11 mouse cellular contexts compared by ENCODE assay signal in the genomic region with DNA sequence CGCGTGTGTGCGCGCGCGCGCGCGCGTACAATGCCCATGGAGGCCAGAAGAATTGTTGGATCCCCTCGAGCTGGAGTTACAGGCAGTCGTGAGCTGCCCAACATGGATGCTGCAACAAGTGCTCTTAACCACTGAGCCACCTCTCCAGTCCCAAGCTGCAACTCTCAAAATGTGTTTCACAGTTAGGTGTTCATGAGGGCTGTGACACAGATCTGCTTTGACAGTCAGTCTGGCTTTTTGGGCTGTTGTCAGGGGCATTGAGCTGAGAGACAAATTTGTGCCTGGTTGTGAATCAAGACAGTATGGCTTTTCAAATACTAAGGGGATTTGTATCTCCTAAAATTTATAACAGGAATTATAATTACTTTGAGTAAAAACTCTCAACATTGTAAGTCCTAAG.
A peak's percentile ranks its signal among the peaks of the same experiment; 100 is the strongest.
DNase-seq lines count a peak whose midpoint lies in the region; ATAC-seq and TF ChIP-seq lines count a peak whose summit lies in the region.
"Had no signal": no experiment of that assay in that cellular context is flagged by ENCODE, and none has a peak within 500 bp of the region (broad histone marks: within the 10 kb centered on the region; RNA-seq: fewer than 3 reads in every experiment).

No protein-coding gene starts in this region.

- WGBS in heart, embryonic 16.5 days, result 85% methylated on average over 12 of the region's 12 CpGs
- WGBS in lung, postnatal 0 days, result 80% methylated on average over 12 of the region's 12 CpGs
- WGBS in forebrain, postnatal 0 days, result 73% methylated on average over 12 of the region's 12 CpGs
- WGBS in olfactory bulb, adult 2 months, result 76% methylated on average over 12 of the region's 12 CpGs

- ATAC-seq in heart, embryonic 16.5 days (replicated peaks; ENCODE audit: extremely low read depth, insufficient read depth, low FRiP score), result no peak
- ATAC-seq in lung, postnatal 0 days, result no peak
- ATAC-seq in forebrain, postnatal 0 days, result no peak

- peak overlapping the region; percentile 52; the same call in 1 of the 2 replicates for H3K9ac ChIP-seq in heart, embryonic 16.5 days (ENCODE audit: low read length)
- H3K9ac ChIP-seq in lung, postnatal 0 days (replicated peaks; ENCODE audit: low read depth), result no peak overlapping the region
- no peak overlapping the region for H3K9ac ChIP-seq in forebrain, postnatal 0 days

- H3K27me3 ChIP-seq in heart, embryonic 16.5 days (ENCODE audit: control insufficient read depth, insufficient read depth, low read length), result no peaks in the 10 kb centered on the region
- H3K27me3 ChIP-seq in lung, postnatal 0 days (replicated peaks; ENCODE audit: insufficient read depth, low read length), result no peaks in the 10 kb centered on the region
- H3K27me3 ChIP-seq in forebrain, postnatal 0 days (ENCODE audit: insufficient read depth, low read length), result no peaks in the 10 kb centered on the region
- H3K27me3 ChIP-seq: megakaryocyte, embryonic 14.5 days had no signal

- peak overlapping the region; percentile 47 for H3K4me2 ChIP-seq in heart, embryonic 16.5 days (ENCODE audit: low read depth, low read length)
- peak overlapping the region; percentile 15; the same call in 1 of the 2 replicates for H3K4me2 ChIP-seq in lung, postnatal 0 days (replicated peaks; ENCODE audit: low read depth, low read length)
- H3K4me2 ChIP-seq in forebrain, postnatal 0 days (ENCODE audit: low read depth), result no peak overlapping the region

- intact Hi-C loops in heart, postnatal 36 days (cut with DNase I), result loop anchor here (2.0 kb wide), 1 partner anchor 30 kb away; no protein-coding TSS in a partner anchor

- no peak for TF ChIP-seq POLR2A in olfactory bulb, adult 2 months (IDR thresholded peaks at IDR 0.05; ENCODE audit: insufficient read depth, low read depth, low read length)

- 0 out of 2 replicates have a peak overlapping the region, but pooled peaks have one; percentile 5 for H3K4me3 ChIP-seq in heart, embryonic 16.5 days (ENCODE audit: low read length)
- no peak overlapping the region for H3K4me3 ChIP-seq in lung, postnatal 0 days (ENCODE audit: low read depth, low read length)
- no peak overlapping the region for H3K4me3 ChIP-seq in forebrain, postnatal 0 days (ENCODE audit: low read depth, low read length)
- no peak overlapping the region for H3K4me3 ChIP-seq in olfactory bulb, adult 2 months (ENCODE audit: insufficient read depth, low read depth, low read length)
- H3K4me3 ChIP-seq: erythroblast, embryonic 14.5 days; megakaryocyte, embryonic 14.5 days had no signal

- peaks cover 7% of the 10 kb centered on the region; the same call in 1 of the 2 replicates for H3K36me3 ChIP-seq in heart, embryonic 16.5 days (ENCODE audit: control insufficient read depth, insufficient read depth)
- H3K36me3 ChIP-seq in lung, postnatal 0 days (ENCODE audit: insufficient read depth, low read length), result no peaks in the 10 kb centered on the region
- no peaks in the 10 kb centered on the region for H3K36me3 ChIP-seq in forebrain, postnatal 0 days (ENCODE audit: insufficient read depth)

- no peak for TF ChIP-seq EP300 in lung, postnatal 0 days (IDR thresholded peaks at IDR 0.05)

- TF ChIP-seq CTCF in lung, postnatal 0 days (IDR thresholded peaks at IDR 0.05), result no peak
- no peak for TF ChIP-seq CTCF in forebrain, postnatal 0 days (IDR thresholded peaks at IDR 0.05; ENCODE audit: low read depth)
- no peak for TF ChIP-seq CTCF in olfactory bulb, adult 2 months (IDR thresholded peaks at IDR 0.05; ENCODE audit: insufficient read depth, low read depth, low read length)

- no peak for DNase-seq in heart, postnatal 36 days
- DNase-seq in lung, postnatal 0 days (ENCODE audit: low spot score), result no peak
- DNase-seq in lung, postnatal 25 days (ENCODE audit: low spot score), result no peak
- no peak for DNase-seq in forebrain, postnatal 0 days
- DNase-seq in right cerebral cortex, postnatal 14 days, result no peak
- no peak for DNase-seq in adrenal gland, adult (ENCODE audit: inconsistent age in 2 of 2, low spot score in 1 of 2)
- DNase-seq: thymus, postnatal 36 days had no signal

- H3K9me3 ChIP-seq in heart, embryonic 16.5 days (replicated peaks; ENCODE audit: control insufficient read depth, low read length), result no peaks in the 10 kb centered on the region
- H3K9me3 ChIP-seq in lung, postnatal 0 days (ENCODE audit: low read length), result no peaks in the 10 kb centered on the region
- H3K9me3 ChIP-seq in forebrain, postnatal 0 days (ENCODE audit: low read length), result no peaks in the 10 kb centered on the region
- H3K9me3 ChIP-seq: megakaryocyte, embryonic 14.5 days had no signal

- H3K27ac ChIP-seq in heart, embryonic 16.5 days (ENCODE audit: low read length), result peak overlapping the region; percentile 91
- H3K27ac ChIP-seq in lung, postnatal 0 days (ENCODE audit: low read length), result peak overlapping the region; percentile 49
- H3K27ac ChIP-seq in forebrain, postnatal 0 days (ENCODE audit: low read depth, low read length), result peak overlapping the region; percentile 48; the same call in 1 of the 2 replicates
- H3K27ac ChIP-seq in olfactory bulb, adult 2 months (ENCODE audit: insufficient read depth, low read depth, low read length), result peak overlapping the region; percentile 62

- H3K4me1 ChIP-seq in heart, embryonic 16.5 days (ENCODE audit: control insufficient read depth, insufficient read depth, low read length), result peaks cover 80% of the 10 kb centered on the region
- peaks cover 67% of the 10 kb centered on the region for H3K4me1 ChIP-seq in lung, postnatal 0 days (ENCODE audit: insufficient read depth, low read depth, low read length)
- peaks cover 40% of the 10 kb centered on the region for H3K4me1 ChIP-seq in forebrain, postnatal 0 days (ENCODE audit: insufficient read depth)
- peaks cover 60% of the 10 kb centered on the region for H3K4me1 ChIP-seq in olfactory bulb, adult 2 months (ENCODE audit: control insufficient read depth, insufficient read depth, low read length)
